ENCODE assay signal across 8 mouse cellular contexts in the genomic region with DNA sequence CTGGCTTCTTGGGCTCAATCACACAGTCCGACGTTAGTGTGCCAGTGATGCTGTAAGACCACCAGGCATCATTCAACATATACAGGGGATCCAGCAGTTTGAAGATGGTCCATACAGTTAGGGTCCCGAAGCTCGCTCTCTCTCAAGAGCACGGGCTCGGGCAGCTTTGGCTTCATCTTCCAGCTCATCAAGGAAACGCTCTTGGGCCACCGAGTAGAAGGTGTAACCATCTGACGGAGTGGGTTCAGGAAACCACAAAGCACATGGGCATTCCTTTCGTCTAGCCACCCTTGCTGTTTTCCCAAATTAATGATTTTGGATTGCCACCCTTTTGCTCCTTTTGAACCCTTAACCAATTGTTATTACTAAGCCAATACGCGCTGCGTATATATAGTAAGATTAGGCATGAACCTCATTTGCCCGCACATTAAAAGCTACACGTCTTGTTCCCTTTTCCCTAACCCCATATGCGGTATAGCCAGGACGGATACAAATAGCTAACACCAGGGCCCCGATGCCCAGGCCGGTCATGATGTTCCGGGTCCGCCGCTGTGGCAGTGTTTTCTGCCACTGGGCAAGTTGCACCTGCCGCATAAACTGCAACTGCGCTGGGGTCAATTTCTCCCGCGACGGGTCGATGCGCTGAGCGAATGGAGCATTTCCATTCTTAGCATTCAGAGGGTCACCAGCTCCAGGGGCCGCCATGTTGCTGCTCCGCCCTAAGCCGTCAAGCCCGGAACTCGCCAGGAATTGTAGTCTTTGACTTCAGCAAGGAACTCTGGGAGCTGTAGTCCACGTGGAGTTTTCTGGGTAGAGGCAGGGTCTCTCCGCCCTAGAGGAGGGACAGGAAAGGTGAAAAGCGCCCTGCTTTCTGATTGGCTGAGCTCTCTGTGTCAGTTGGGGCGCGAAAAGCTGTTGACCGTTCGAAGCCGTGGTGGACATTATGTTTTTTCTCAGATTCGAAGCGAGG. TPM values are rescaled to one million over a fixed set of nuclear protein-coding genes. Genes with fewer than 3 reads are reported as not detected.
DNase-seq lines count a peak whose midpoint lies in the region; ATAC-seq and TF ChIP-seq lines count a peak whose summit lies in the region.

A gene (plus strand): TSS at position 790 of the 970 bp plus-strand sequence.
A gene (minus strand): TSS at position 892 of the 970 bp plus-strand sequence.

- ATAC-seq in forebrain, embryonic 11.5 days (replicated peaks; ENCODE audit: low FRiP score): peak; percentile 94
- ATAC-seq in heart, embryonic 16.5 days (replicated peaks; ENCODE audit: extremely low read depth, insufficient read depth, low FRiP score): peak; percentile 96
- ATAC-seq in liver, embryonic 13.5 days (ENCODE audit: low read depth): peak; percentile 94
- ATAC-seq in stomach, embryonic 15.5 days (ENCODE audit: insufficient read depth, low FRiP score, low read depth): peak; percentile 93

- no peak for TF ChIP-seq CTCF in ES-Bruce4 (IDR thresholded peaks at IDR 0.05; ENCODE audit: low read depth, low read length)

- TF ChIP-seq EP300 in ES-Bruce4 (IDR thresholded peaks at IDR 0.05; ENCODE audit: insufficient read depth, low read depth, low read length): no peak

- no peaks in the 10 kb centered on the region for H3K9me3 ChIP-seq in ES-Bruce4 (replicated peaks; ENCODE audit: control insufficient read depth, insufficient read depth, low read length, poor library complexity, severe bottlenecking)
- H3K9me3 ChIP-seq in forebrain, embryonic 11.5 days (ENCODE audit: control insufficient read depth, low read length): no peaks in the 10 kb centered on the region
- H3K9me3 ChIP-seq in heart, embryonic 16.5 days (replicated peaks; ENCODE audit: control insufficient read depth, low read length): no peaks in the 10 kb centered on the region
- H3K9me3 ChIP-seq in liver, embryonic 13.5 days (replicated peaks): no peaks in the 10 kb centered on the region
- H3K9me3 ChIP-seq in stomach, embryonic 15.5 days: no peaks in the 10 kb centered on the region

- H3K4me2 ChIP-seq in forebrain, embryonic 11.5 days (ENCODE audit: low read depth, low read length, severe bottlenecking): peak within 1 kb of the TSS; percentile 90
- peak within 1 kb of the TSS; percentile 84 for H3K4me2 ChIP-seq in heart, embryonic 16.5 days (ENCODE audit: low read depth, low read length)
- peak within 1 kb of the TSS; percentile 90 for H3K4me2 ChIP-seq in liver, embryonic 13.5 days
- H3K4me2 ChIP-seq in stomach, embryonic 15.5 days: peak within 1 kb of the TSS; percentile 82

- 12% methylated on average over 45 of the region's 45 CpGs for WGBS in forebrain, embryonic 11.5 days
- WGBS in heart, embryonic 16.5 days: 7% methylated on average over 45 of the region's 45 CpGs
- 4% methylated on average over 45 of the region's 45 CpGs for WGBS in liver, embryonic 13.5 days (ENCODE audit: insufficient replicate concordance)
- WGBS in stomach, embryonic 15.5 days: 6% methylated on average over 45 of the region's 45 CpGs

- H3K9ac ChIP-seq in ES-Bruce4 (ENCODE audit: low read depth, poor library complexity, severe bottlenecking): peak within 1 kb of the TSS; percentile 48
- H3K9ac ChIP-seq in forebrain, embryonic 11.5 days (ENCODE audit: low read length): peak within 1 kb of the TSS; percentile 74
- H3K9ac ChIP-seq in heart, embryonic 16.5 days (ENCODE audit: low read length): peak within 1 kb of the TSS; percentile 94
- peak within 1 kb of the TSS; percentile 86 for H3K9ac ChIP-seq in liver, embryonic 13.5 days
- peak within 1 kb of the TSS; percentile 49 for H3K9ac ChIP-seq in stomach, embryonic 15.5 days

- H3K27ac ChIP-seq in ES-Bruce4 (ENCODE audit: insufficient read depth, low read length): no peak within 1 kb of the TSS
- peak within 1 kb of the TSS; percentile 32; the same call in 1 of the 2 replicates for H3K27ac ChIP-seq in forebrain, embryonic 11.5 days (ENCODE audit: low read depth, low read length)
- peak within 1 kb of the TSS; percentile 77 for H3K27ac ChIP-seq in heart, embryonic 16.5 days (ENCODE audit: low read length)
- H3K27ac ChIP-seq in liver, embryonic 13.5 days: peak within 1 kb of the TSS; percentile 83
- peak within 1 kb of the TSS; percentile 76 for H3K27ac ChIP-seq in stomach, embryonic 15.5 days

- H3K27me3 ChIP-seq in ES-Bruce4 (ENCODE audit: control insufficient read depth, insufficient read depth, low read length, poor library complexity, severe bottlenecking): no peaks in the 10 kb centered on the region
- peaks cover 5% of the 10 kb centered on the region; the same call in 1 of the 2 replicates for H3K27me3 ChIP-seq in forebrain, embryonic 11.5 days (ENCODE audit: control insufficient read depth, insufficient read depth, low read length)
- no peaks in the 10 kb centered on the region for H3K27me3 ChIP-seq in heart, embryonic 16.5 days (ENCODE audit: control insufficient read depth, insufficient read depth, low read length)
- no peaks in the 10 kb centered on the region for H3K27me3 ChIP-seq in liver, embryonic 13.5 days
- no peaks in the 10 kb centered on the region for H3K27me3 ChIP-seq in stomach, embryonic 15.5 days (replicated peaks)

- H3K4me1 ChIP-seq in ES-Bruce4 (ENCODE audit: control insufficient read depth, insufficient read depth, low read length): no peaks in the 10 kb centered on the region
- H3K4me1 ChIP-seq in forebrain, embryonic 11.5 days (replicated peaks; ENCODE audit: control insufficient read depth, insufficient read depth, low read length): peaks cover 11% of the 10 kb centered on the region
- H3K4me1 ChIP-seq in heart, embryonic 16.5 days (ENCODE audit: control insufficient read depth, insufficient read depth, low read length): peaks cover 18% of the 10 kb centered on the region
- H3K4me1 ChIP-seq in liver, embryonic 13.5 days (replicated peaks): peaks cover 40% of the 10 kb centered on the region
- H3K4me1 ChIP-seq in stomach, embryonic 15.5 days: peaks cover 27% of the 10 kb centered on the region

- TF ChIP-seq POLR2A in ES-Bruce4 (IDR thresholded peaks at IDR 0.05; ENCODE audit: insufficient read depth, low read length): no peak

- peak within 1 kb of the TSS; percentile 84 for H3K4me3 ChIP-seq in ES-Bruce4 (ENCODE audit: low read depth, low read length)
- H3K4me3 ChIP-seq in forebrain, embryonic 11.5 days (ENCODE audit: low read depth, low read length): peak within 1 kb of the TSS; percentile 86
- peak within 1 kb of the TSS; percentile 89 for H3K4me3 ChIP-seq in heart, embryonic 16.5 days (ENCODE audit: low read length)
- peak within 1 kb of the TSS; percentile 78 for H3K4me3 ChIP-seq in liver, embryonic 13.5 days (replicated peaks)
- H3K4me3 ChIP-seq in stomach, embryonic 15.5 days (replicated peaks): peak within 1 kb of the TSS; percentile 82

- H3K36me3 ChIP-seq in ES-Bruce4 (ENCODE audit: control insufficient read depth, insufficient read depth, low read length, poor library complexity, severe bottlenecking): no peaks in the 10 kb centered on the region
- H3K36me3 ChIP-seq in forebrain, embryonic 11.5 days (ENCODE audit: control insufficient read depth, insufficient read depth, low read length): no peaks in the 10 kb centered on the region; the same call in 1 of the 2 replicates
- no peaks in the 10 kb centered on the region for H3K36me3 ChIP-seq in heart, embryonic 16.5 days (ENCODE audit: control insufficient read depth, insufficient read depth)
- peaks cover 20% of the 10 kb centered on the region for H3K36me3 ChIP-seq in liver, embryonic 13.5 days
- peaks cover 3% of the 10 kb centered on the region; the same call in 1 of the 2 replicates for H3K36me3 ChIP-seq in stomach, embryonic 15.5 days

- peak; percentile 79 for DNase-seq in c-Kit-positive CD71-positive TER-119-negative erythroid progenitor cells, embryonic 14.5 days (ENCODE audit: low read depth)
- DNase-seq in forebrain, embryonic 11.5 days (ENCODE audit: low spot score): peak; percentile 90
- peak; percentile 90 to 94 for DNase-seq in kidney, postnatal 25 days
- DNase-seq in liver, embryonic 13.5 days: peak; percentile 83
- DNase-seq in neural tube, embryonic 10.5 days (ENCODE audit: extremely low spot score, low spot score): peak; percentile 79

RNA-seq across cellular contexts. Expression of the first gene that starts in this region (rescaled TPM):
- 14.6 and 14.9 TPM in 2 replicates for polyA plus RNA-seq in ES-Bruce4 (2011; ENCODE audit: insufficient read depth, insufficient read length, low read depth, missing spikeins)
- polyA plus RNA-seq in forebrain, embryonic 11.5 days (2014; fragmentation: Nextera tagmentation; extraction: Ambion mirVana): 1.3 and 2.0 TPM in 2 replicates
- 0.87 and 0.91 TPM in 2 replicates for polyA plus RNA-seq in heart, embryonic 16.5 days (2015; fragmentation: Nextera tagmentation; extraction: Ambion mirVana)
- polyA plus RNA-seq in liver, embryonic 13.5 days (2015; fragmentation: Nextera tagmentation; extraction: Ambion mirVana): 0.63 and 0.85 TPM in 2 replicates
- 0.85 and 1.1 TPM in 2 replicates for polyA plus RNA-seq in stomach, embryonic 15.5 days (2015; fragmentation: Nextera tagmentation; extraction: Ambion mirVana)

RNA-seq across cellular contexts. Expression of the second gene that starts in this region (rescaled TPM):
- 44.8 and 53.0 TPM in 2 replicates for polyA plus RNA-seq in ES-Bruce4 (2011; ENCODE audit: insufficient read depth, insufficient read length, low read depth, missing spikeins)
- polyA plus RNA-seq in forebrain, embryonic 11.5 days (2014; fragmentation: Nextera tagmentation; extraction: Ambion mirVana): 179 and 181 TPM in 2 replicates
- 166 and 175 TPM in 2 replicates for polyA plus RNA-seq in heart, embryonic 16.5 days (2015; fragmentation: Nextera tagmentation; extraction: Ambion mirVana)
- 125 TPM in 2 replicates for polyA plus RNA-seq in liver, embryonic 13.5 days (2015; fragmentation: Nextera tagmentation; extraction: Ambion mirVana)
- 202 and 221 TPM in 2 replicates for polyA plus RNA-seq in stomach, embryonic 15.5 days (2015; fragmentation: Nextera tagmentation; extraction: Ambion mirVana)
